13 mouse cellular contexts compared by ENCODE assay signal in the genomic region with DNA sequence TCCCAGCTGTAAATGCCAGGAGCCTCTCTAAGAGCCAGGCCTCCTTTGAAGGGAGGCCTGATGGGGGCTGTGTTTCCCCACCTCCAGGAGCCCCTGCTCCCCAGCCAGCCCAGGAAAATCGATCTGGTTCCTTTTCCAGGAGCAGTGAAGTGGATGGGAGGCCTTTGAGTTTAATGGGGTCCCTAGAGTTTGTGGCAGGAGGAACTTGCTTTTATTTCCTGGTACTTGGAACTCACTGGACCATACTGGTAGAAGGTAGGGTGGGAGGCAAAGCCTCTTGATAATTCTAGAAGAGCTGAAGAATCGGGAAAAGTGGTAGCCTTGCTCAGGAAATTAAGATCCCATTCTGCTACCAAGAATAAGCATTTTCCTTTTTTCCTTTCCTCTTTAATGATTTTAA.
"Had no signal": no experiment of that assay in that cellular context is flagged by ENCODE, and none has a peak within 500 bp of the region (broad histone marks: within the 10 kb centered on the region; RNA-seq: fewer than 3 reads in every experiment).

No protein-coding gene starts in this region.

- H3K36me3 ChIP-seq: liver, embryonic 13.5 days; midbrain, embryonic 13.5 days; neural tube, embryonic 12.5 days; neural tube, embryonic 15.5 days had no signal

- H3K9ac ChIP-seq: liver, embryonic 13.5 days; midbrain, embryonic 13.5 days; neural tube, embryonic 12.5 days; neural tube, embryonic 15.5 days had no signal

- ATAC-seq: hindbrain, postnatal 0 days; inflammation-experienced regulatory T-cells, adult 6 months; intestine, embryonic 16.5 days; midbrain, embryonic 13.5 days had no signal

- H3K9me3 ChIP-seq: liver, embryonic 13.5 days; midbrain, embryonic 13.5 days; neural tube, embryonic 12.5 days; neural tube, embryonic 15.5 days had no signal

- DNase-seq: left cerebral cortex, postnatal 4 days; liver, embryonic 13.5 days; lung, adult 2 months; lung, postnatal 14 days; lung, postnatal 4 days; thymus, adult 18-20 months; thymus, postnatal 36 days had no signal

- H3K4me3 ChIP-seq: liver, embryonic 13.5 days; midbrain, embryonic 13.5 days; neural tube, embryonic 12.5 days; neural tube, embryonic 15.5 days had no signal

- H3K4me1 ChIP-seq: liver, embryonic 13.5 days; midbrain, embryonic 13.5 days had no signal

- H3K4me2 ChIP-seq: liver, embryonic 13.5 days; midbrain, embryonic 13.5 days; neural tube, embryonic 12.5 days; neural tube, embryonic 15.5 days had no signal

- H3K27ac ChIP-seq: hindbrain, postnatal 0 days; liver, embryonic 13.5 days; midbrain, embryonic 13.5 days; neural tube, embryonic 12.5 days; neural tube, embryonic 15.5 days had no signal

- H3K27me3 ChIP-seq: liver, embryonic 13.5 days; midbrain, embryonic 13.5 days; neural tube, embryonic 12.5 days; neural tube, embryonic 15.5 days had no signal
